Mouse (Mus musculus) lung, adult 10 weeks (tissue): ENCODE results near the gene 4930433I11Rik. TPM values are rescaled to one million over a fixed set of nuclear protein-coding genes. Genes with fewer than 3 reads are reported as not detected.

ENCODE experiments used
- polyA plus RNA-seq: library from polyadenylated mRNA; stranded (reverse); fragments of 350-450 nt; fragmentation: Illumina TruSeq; extraction: RNeasy Lipid Tissue Mini Kit (QIAGEN cat#74804); gene quantifications from one replicate; pipeline ENCODE4 v1.2.3, GENCODE M21; 2014; ENCODE audit warnings: low read depth, low replicate concordance; ENCODE audit not compliant: insufficient read depth

4930433I11Rik gene
- not detected for polyA plus RNA-seq

DNA sequence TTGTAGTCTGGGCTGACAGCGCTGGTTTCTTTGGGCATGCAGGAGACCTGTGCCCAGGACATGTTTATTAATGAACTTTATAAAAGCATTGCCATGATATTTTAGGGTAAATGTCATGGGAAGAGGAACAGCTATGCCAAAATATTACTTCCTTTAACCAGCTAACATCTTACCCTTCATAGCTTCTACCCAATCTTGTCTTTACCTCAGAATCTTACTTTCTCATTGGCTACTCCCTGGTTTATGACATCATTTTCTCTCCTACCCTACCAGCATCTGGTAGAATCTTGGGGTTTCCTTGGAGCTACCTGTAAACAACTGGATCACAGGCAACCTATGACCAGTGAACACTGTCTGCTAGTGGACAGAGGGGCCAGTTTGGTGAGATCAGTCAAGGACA is at the start of gene 4930433I11Rik:
Gene 4930433I11Rik, plus strand, starts transcription at position 301 of the 400 bp plus-strand sequence.

GRCm38 (mm10) chr7:41032419-41032818 is 45.1 kb downstream of the 4930433I11Rik start, which contains the start of gene Gm4884:
Gm4884 (plus strand) TSS chr7:41032719.

Other genes starting within 250 kb of the 4930433I11Rik start
- 0.85 TPM for gene Vstm2b, start 89.2 kb upstream of the 4930433I11Rik start, polyA plus RNA-seq
- not detected for gene Gm4884, start 45.2 kb downstream of the 4930433I11Rik start, polyA plus RNA-seq
- gene Gm5592, start 166.3 kb downstream of the 4930433I11Rik start, polyA plus RNA-seq, result not detected